Mouse (Mus musculus) heart, embryonic 14.5 days (tissue): ENCODE data around the gene Dcun1d5. TPM values are rescaled to one million over a fixed set of nuclear protein-coding genes. Genes with fewer than 3 reads are reported as not detected.

Experiments used
- ATAC-seq: fragments of 200-750 bp; cut with Nextera tagmentation; 2 replicates; pipeline ENCODE4 v1.8.0; 2017; ENCODE audit warnings: low read depth, moderate TSS enrichment; ENCODE audit not compliant: insufficient number of reproducible peaks, insufficient read depth, low FRiP score
- H3K27ac ChIP-seq, 2 experiments: fragments of 200-500 bp in 1 of 2; fragments of 300-500 bp in 1 of 2; sonication (generic) in 1 of 2; replicated peaks in 1 of 2; 2 replicates each; pipeline ENCODE4 v1.5.1; 2012 to 2014; ENCODE audit warnings: low read depth in 2 of 2, low read length in 2 of 2, control low read depth in 1 of 2, mild to moderate bottlenecking in 1 of 2, mixed read lengths in 1 of 2; ENCODE audit not compliant: control insufficient read depth in 1 of 2, insufficient read depth in 1 of 2
- H3K27me3 ChIP-seq: fragments of 300-500 bp; sonication (generic); 2 replicates; pipeline ENCODE4 v1.6.1; 2014; ENCODE audit warnings: mild to moderate bottlenecking, low read length, control low read depth; ENCODE audit not compliant: control insufficient read depth, insufficient read depth
- H3K36me3 ChIP-seq: fragments of 300-500 bp; sonication (generic); 2 replicates; pipeline ENCODE4 v1.6.1; 2014; ENCODE audit warnings: mild to moderate bottlenecking, control low read depth, low read length, mixed read lengths; ENCODE audit not compliant: control insufficient read depth, insufficient read depth
- H3K4me1 ChIP-seq, 2 experiments: fragments of 200-500 bp in 1 of 2; fragments of 300-500 bp in 1 of 2; sonication (generic) in 1 of 2; 2 replicates each; pipeline ENCODE4 v1.6.1; 2012 to 2014; ENCODE audit warnings: low read length in 2 of 2, control low read depth in 1 of 2, mixed read lengths in 1 of 2; ENCODE audit not compliant: control insufficient read depth in 2 of 2, insufficient read depth in 2 of 2
- H3K4me2 ChIP-seq: fragments of 300-500 bp; sonication (generic); 2 replicates; pipeline ENCODE4 v1.6.1; 2014; ENCODE audit warnings: mild to moderate bottlenecking, low read length
- H3K4me3 ChIP-seq, 2 experiments: fragments of 200-500 bp in 1 of 2; fragments of 300-500 bp in 1 of 2; sonication (generic) in 1 of 2; 2 replicates each; pipeline ENCODE4 v1.5.1; 2012 to 2014; ENCODE audit warnings: low read length in 2 of 2, mild to moderate bottlenecking in 2 of 2, control low read depth in 1 of 2, low read depth in 1 of 2, moderate library complexity in 1 of 2; ENCODE audit not compliant: control insufficient read depth in 1 of 2, insufficient read depth in 1 of 2
- H3K9ac ChIP-seq: fragments of 300-500 bp; sonication (generic); 2 replicates; pipeline ENCODE4 v1.6.1; 2014; ENCODE audit warnings: mild to moderate bottlenecking, low read length
- H3K9me3 ChIP-seq: fragments of 300-500 bp; sonication (generic); 2 replicates; pipeline ENCODE4 v1.6.1; 2016; ENCODE audit warnings: low read length, control low read depth; ENCODE audit not compliant: control insufficient read depth
- WGBS: fragments of 180-500 bp; shearing (Covaris S2); extraction: QIAGEN DNeasy Blood & Tissue Kit; methylation state at CpG from one replicate; pipeline ENCODE4 v1.1.7; 2014; 5-methylcytosine and 5-hydroxymethylcytosine counted together
- polyA plus RNA-seq: library from polyadenylated mRNA; unstranded; fragments of >200 nt; fragmentation: Nextera tagmentation; extraction: Ambion mirVana; gene quantifications from 2 replicates; pipeline ENCODE4 v1.2.1, GENCODE M21; 2014

Dcun1d5 gene
- polyA plus RNA-seq: 91.4 and 105 TPM in 2 replicates

DNA sequence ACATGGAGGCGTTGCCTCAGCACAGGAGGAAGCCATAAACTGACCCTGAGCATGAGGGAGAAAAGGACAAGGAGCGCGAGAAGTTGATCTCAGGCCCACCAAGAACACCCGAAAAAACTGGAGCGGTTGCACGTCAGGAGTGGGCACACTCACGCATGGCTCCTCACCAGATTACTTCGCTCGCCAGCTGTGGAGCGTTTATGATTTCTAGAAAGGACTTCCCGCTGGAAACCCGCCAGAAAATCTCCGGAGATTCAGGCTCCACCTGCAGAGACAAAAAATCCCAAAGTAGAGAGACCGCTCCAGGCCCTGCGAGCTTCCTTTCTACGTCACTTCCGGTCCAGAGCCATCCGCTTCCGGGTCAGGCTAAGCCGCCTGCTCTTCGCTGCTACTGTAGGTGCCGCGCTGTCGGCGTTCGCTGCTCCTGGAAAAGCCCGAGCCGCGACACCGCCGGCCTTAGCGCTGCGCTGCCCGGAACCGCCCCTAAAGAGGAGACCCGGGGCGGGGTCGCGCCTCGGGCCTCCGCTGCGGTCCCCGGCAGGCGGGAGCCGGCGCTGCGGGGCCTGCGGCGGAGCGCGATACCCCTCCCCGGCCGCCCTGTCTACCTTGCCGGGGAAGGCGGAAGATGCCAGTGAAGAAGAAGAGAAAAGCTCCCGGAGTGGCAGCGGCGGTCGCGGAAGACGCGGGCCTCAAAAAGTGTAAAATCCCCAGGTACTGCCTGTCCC lies at the start of gene Dcun1d5, which contains the start of gene Dync2h1:
TSS of gene Dcun1d5 (plus strand) at position 349 of the 725 bp plus-strand sequence.
TSS of gene Dync2h1 (minus strand) at position 275 of the 725 bp plus-strand sequence.
- peaks cover 0 to 17% of the 10 kb centered on the region in 2 experiments; a peak in 2 of 4 replicates for H3K4me1 ChIP-seq
- peaks cover 25% of the 10 kb centered on the region for H3K36me3 ChIP-seq
- peak within 1 kb of the TSS; percentile 94 to 98 for H3K27ac ChIP-seq
- 1% methylated on average over 62 of the region's 62 CpGs for WGBS
- peak within 1 kb of the TSS; percentile 96 for H3K9ac ChIP-seq
- ATAC-seq: peak; percentile 99
- H3K9me3 ChIP-seq: no peaks in the 10 kb centered on the region
- H3K4me2 ChIP-seq: peak within 1 kb of the TSS; percentile 77
- no peaks in the 10 kb centered on the region for H3K27me3 ChIP-seq
- H3K4me3 ChIP-seq: peak within 1 kb of the TSS; percentile 87 to 96

DNA sequence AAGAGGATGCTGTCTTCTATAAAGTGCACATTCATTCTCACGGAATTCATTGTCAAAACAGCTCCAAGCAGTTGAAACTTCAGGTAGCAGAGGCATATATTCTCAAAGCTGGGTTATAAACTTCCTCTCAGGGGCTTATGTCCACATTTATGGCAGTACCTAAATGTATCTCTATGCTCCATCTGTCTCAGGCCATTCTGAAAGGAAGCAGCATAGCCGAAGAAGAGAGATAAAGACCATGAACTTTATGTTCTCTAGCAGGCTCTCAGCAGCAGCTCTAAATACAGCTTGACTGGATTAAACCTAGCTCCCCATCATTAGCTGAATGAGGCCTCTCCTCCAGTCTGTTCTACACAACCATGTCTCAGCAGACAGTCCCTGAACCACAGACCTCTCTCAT lies 29.9 kb upstream of the Dcun1d5 start:
- no peaks in the 10 kb centered on the region for H3K9me3 ChIP-seq
- 73% methylated on average over 2 of the region's 2 CpGs for WGBS
- no peak overlapping the region for H3K4me2 ChIP-seq
- H3K36me3 ChIP-seq: peaks cover 29% of the 10 kb centered on the region
- H3K27me3 ChIP-seq: no peaks in the 10 kb centered on the region
- H3K4me3 ChIP-seq: no peak overlapping the region
- H3K27ac ChIP-seq: no peak overlapping the region
- ATAC-seq: no peak
- no peak overlapping the region for H3K9ac ChIP-seq
- H3K4me1 ChIP-seq: no peaks in the 10 kb centered on the region

DNA sequence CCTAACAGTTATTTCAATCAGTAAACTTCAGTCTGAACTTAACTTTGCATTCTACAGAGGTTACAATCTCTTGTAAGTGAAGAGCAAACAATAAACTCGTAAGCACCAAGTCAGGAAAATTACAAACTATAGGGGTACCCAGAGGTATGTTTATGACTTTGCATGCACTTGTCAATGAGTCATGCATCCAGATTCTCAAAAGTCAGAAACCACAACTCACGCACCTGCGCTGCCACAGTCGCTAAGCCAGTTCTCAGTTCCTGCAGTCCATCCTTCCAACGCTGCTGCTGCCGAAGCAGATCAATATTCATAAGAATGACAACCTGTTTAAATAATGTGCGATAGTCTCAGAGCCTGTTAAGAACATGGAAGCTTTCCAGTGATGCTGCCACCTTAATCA lies 25.7 kb upstream of the Dcun1d5 start:
- Histone ChIP-seq H3K9ac (no peak overlapping the region), H3K4me1 (no peaks in the 10 kb centered on the region), H3K4me3 (no peak overlapping the region), H3K27ac (no peak overlapping the region), H3K9me3 (no peaks in the 10 kb centered on the region), H3K27me3 (no peaks in the 10 kb centered on the region), H3K36me3 (peaks cover 48% of the 10 kb centered on the region), H3K4me2 (no peak overlapping the region)
- no peak for ATAC-seq
- WGBS: 96% methylated on average over 7 of the region's 7 CpGs

DNA sequence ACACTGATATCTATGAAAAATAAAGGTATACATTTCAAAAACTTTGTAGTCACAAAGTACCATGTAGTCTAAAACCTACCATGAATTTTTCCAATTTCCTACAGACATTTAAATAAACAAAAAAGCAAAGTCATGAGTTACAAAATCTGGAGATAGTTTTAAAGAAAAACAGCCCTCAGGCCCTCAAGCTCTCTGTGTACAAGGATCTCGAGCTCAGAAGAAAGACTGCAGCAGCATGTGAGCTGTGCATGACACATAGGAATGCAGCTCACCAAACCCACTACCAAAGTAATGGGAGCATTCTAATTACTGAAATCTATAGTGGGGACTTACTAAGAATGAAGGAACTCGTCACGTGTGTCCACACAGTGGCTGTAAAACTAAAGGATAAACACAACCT lies 24.6 kb upstream of the Dcun1d5 start:
- WGBS: 73% methylated on average over 3 of the region's 3 CpGs
- H3K4me1 ChIP-seq: no peaks in the 10 kb centered on the region
- H3K4me3 ChIP-seq: no peak overlapping the region
- H3K27me3 ChIP-seq: no peaks in the 10 kb centered on the region
- H3K9me3 ChIP-seq: no peaks in the 10 kb centered on the region
- no peak for ATAC-seq
- no peak overlapping the region for H3K27ac ChIP-seq
- no peak overlapping the region for H3K4me2 ChIP-seq
- peaks cover 47% of the 10 kb centered on the region for H3K36me3 ChIP-seq
- no peak overlapping the region for H3K9ac ChIP-seq

DNA sequence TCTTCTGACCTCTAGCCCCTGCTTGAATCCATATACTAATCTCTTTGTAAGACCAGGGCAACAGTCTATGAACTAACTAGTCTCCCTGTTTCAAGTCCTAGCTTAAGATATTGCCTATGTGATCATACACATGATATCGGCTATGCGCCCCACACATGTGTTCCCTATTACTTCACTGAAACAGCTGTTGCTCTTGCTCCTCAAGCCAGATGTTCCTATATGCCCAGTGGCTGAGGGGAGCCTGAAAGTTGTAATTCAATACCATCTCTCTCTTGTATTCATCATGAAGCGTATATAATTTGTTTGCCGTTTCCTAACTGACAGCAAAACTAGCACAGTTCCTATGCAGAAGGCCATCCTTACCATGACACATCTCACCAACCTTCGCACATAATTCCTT lies 23.6 kb upstream of the Dcun1d5 start:
- Histone ChIP-seq H3K4me3 (no peak overlapping the region), H3K4me1 (no peaks in the 10 kb centered on the region), H3K9ac (no peak overlapping the region), H3K9me3 (no peaks in the 10 kb centered on the region), H3K4me2 (no peak overlapping the region), H3K27me3 (no peaks in the 10 kb centered on the region), H3K36me3 (peaks cover 45% of the 10 kb centered on the region), H3K27ac (no peak overlapping the region)
- 93% methylated on average over 5 of the region's 5 CpGs for WGBS
- no peak for ATAC-seq

DNA sequence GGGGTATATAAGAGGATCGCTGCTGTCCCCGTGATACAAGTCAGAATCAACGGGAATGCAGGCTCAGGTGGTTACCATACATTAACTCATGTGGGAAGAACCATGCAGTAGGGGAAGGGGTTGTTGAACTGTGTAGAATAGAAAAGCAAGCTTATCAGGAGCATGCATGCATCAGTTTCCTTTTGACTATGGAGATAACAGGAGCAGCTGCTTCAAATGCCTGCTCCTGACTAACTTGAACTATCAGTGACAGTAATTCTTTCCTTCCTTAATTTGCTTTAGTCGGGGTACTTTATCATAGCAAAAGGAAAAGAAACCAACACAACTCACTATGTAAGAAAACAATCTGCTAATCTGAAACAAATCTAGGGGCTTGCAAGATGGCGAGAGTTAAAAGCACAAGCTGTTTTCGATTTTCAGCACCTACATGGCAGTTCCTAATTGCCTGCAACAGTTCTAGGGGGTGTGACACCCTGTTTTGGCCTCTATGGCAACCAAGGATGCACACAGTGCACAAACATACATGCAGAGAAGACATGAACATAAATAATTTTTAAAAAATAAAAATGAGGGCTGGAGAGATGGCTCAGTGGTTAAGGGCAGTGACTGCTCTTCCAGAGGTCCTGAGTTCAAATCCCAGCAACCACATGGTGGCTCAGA lies 16.9 kb upstream of the Dcun1d5 start:
- Histone ChIP-seq H3K9me3 (no peaks in the 10 kb centered on the region), H3K27ac (no peak overlapping the region), H3K27me3 (no peaks in the 10 kb centered on the region), H3K9ac (no peak overlapping the region), H3K36me3 (peaks cover 23% of the 10 kb centered on the region), H3K4me3 (no peak overlapping the region), H3K4me1 (no peaks in the 10 kb centered on the region), H3K4me2 (no peak overlapping the region)
- no peak for ATAC-seq
- WGBS: 63% methylated on average over 6 of the region's 6 CpGs

DNA sequence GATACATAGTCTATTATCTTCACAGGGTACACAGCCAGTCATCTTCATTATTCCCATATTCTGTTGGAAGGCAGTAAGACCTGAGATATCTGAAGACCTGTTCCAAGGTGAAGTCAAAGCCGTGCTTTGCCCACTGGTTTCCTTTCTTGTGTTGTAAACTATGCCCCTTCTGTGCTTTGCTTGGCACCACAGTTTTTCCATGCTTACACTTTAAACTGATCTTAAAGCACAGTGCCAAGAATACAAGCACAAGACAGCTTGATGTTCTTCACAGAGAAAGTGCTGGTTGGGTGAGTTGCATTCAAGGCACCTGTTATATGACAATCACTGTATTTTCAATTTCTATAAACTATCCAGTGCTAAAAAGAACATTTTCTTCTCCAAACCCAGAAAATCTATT lies 10.6 kb upstream of the Dcun1d5 start:
- Histone ChIP-seq H3K9ac (no peak overlapping the region), H3K36me3 (peaks cover 14% of the 10 kb centered on the region; the same call in 1 of the 2 replicates), H3K4me3 (no peak overlapping the region), H3K27ac (no peak overlapping the region), H3K4me2 (no peak overlapping the region), H3K9me3 (no peaks in the 10 kb centered on the region), H3K27me3 (no peaks in the 10 kb centered on the region), H3K4me1 (peaks cover 2 to 3% of the 10 kb centered on the region in 2 experiments; a peak in 1 of 4 replicates)
- 84% methylated on average over 1 of the region's 1 CpGs for WGBS
- no peak for ATAC-seq
